Comparison of ENCODE assay signal across 7 mouse cellular contexts in the genomic region with DNA sequence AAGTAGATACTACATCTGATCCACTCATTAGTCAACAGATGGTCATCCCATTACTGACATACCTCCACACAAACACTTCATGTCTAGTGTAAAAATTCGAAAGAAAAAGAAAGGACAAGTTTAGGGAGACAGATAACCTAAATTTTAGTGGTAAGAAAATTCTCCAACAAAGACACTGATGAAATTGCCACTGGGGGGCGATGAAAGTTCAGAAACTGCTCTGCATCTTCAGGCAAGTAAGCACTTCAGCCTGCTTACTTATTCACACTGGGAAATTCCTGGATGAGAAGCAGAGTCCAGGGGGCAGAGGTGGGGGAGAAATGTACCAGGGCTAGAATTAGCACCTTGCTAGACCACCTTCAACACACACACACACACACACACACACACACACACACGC. TPM values are rescaled to one million over a fixed set of nuclear protein-coding genes. Genes with fewer than 3 reads are reported as not detected.
DNase-seq lines count a peak whose midpoint lies in the region; ATAC-seq and TF ChIP-seq lines count a peak whose summit lies in the region.

No protein-coding gene starts in this region.

- ATAC-seq in kidney, embryonic 14.5 days (ENCODE audit: low FRiP score, low TSS enrichment): no peak
- ATAC-seq in intestine, postnatal 0 days: no peak

- H3K4me1 ChIP-seq in kidney, embryonic 14.5 days (ENCODE audit: control insufficient read depth, insufficient read depth, low read length): no peaks in the 10 kb centered on the region
- no peaks in the 10 kb centered on the region for H3K4me1 ChIP-seq in ES-E14 (ENCODE audit: control insufficient read depth in 2 of 2, insufficient read depth in 2 of 2, low read length in 2 of 2, poor library complexity in 1 of 2)
- H3K4me1 ChIP-seq in intestine, postnatal 0 days (replicated peaks; ENCODE audit: control insufficient read depth, insufficient read depth, low read length): no peaks in the 10 kb centered on the region

- H3K27ac ChIP-seq in kidney, embryonic 14.5 days (ENCODE audit: low read depth, low read length): no peak overlapping the region
- H3K27ac ChIP-seq in ES-E14 (ENCODE audit: insufficient read depth, low read depth, low read length, poor library complexity, severe bottlenecking): no peak overlapping the region
- H3K27ac ChIP-seq in intestine, postnatal 0 days (ENCODE audit: low read depth, low read length): no peak overlapping the region

- 33% methylated on average over 3 of the region's 3 CpGs for WGBS in kidney, embryonic 14.5 days
- WGBS in intestine, postnatal 0 days: 26% methylated on average over 3 of the region's 3 CpGs

- in situ Hi-C loops in ES-E14 (cut with MboI; ENCODE audit: low sequenced_read_pairs in 2 of 2, unreplicated experiment in 2 of 2): no loop called here

- no peak overlapping the region for H3K9ac ChIP-seq in kidney, embryonic 14.5 days (ENCODE audit: low read depth, low read length)
- H3K9ac ChIP-seq in ES-E14 (ENCODE audit: insufficient read depth, low read depth, low read length, poor library complexity, severe bottlenecking): no peak overlapping the region
- H3K9ac ChIP-seq in intestine, postnatal 0 days (ENCODE audit: low read depth, low read length): no peak overlapping the region

- no peaks in the 10 kb centered on the region; the same call in 1 of the 2 replicates for H3K27me3 ChIP-seq in kidney, embryonic 14.5 days (ENCODE audit: control insufficient read depth, insufficient read depth, low read length)
- H3K27me3 ChIP-seq in intestine, postnatal 0 days (replicated peaks; ENCODE audit: control insufficient read depth, insufficient read depth, low read length): 0 out of 2 replicates have a peak, but pooled peaks cover 2% of the 10 kb centered on the region

- H3K36me3 ChIP-seq in kidney, embryonic 14.5 days (ENCODE audit: control insufficient read depth, insufficient read depth, low read length): no peaks in the 10 kb centered on the region
- H3K36me3 ChIP-seq in ES-E14 (ENCODE audit: control insufficient read depth, insufficient read depth, low read length, poor library complexity, severe bottlenecking): no peaks in the 10 kb centered on the region
- no peaks in the 10 kb centered on the region for H3K36me3 ChIP-seq in intestine, postnatal 0 days (ENCODE audit: control insufficient read depth, insufficient read depth)

- H3K9me3 ChIP-seq in kidney, embryonic 14.5 days (ENCODE audit: control insufficient read depth, low read length): no peaks in the 10 kb centered on the region
- H3K9me3 ChIP-seq in ES-E14 (ENCODE audit: control insufficient read depth, insufficient read depth, low read depth, low read length): no peaks in the 10 kb centered on the region
- H3K9me3 ChIP-seq in intestine, postnatal 0 days (ENCODE audit: control insufficient read depth): no peaks in the 10 kb centered on the region

- peak; percentile 20 for DNase-seq in kidney, adult 11 months
- no peak for DNase-seq in ES-E14 (ENCODE audit: low read depth, low spot score)
- DNase-seq in adrenal gland, adult 2 months: peak; percentile 31
- DNase-seq in lung, adult 18-20 months: peak; percentile 6 to 17
- DNase-seq in thymus, postnatal 4 days: peak; percentile 46

- H3K4me2 ChIP-seq in kidney, embryonic 14.5 days (replicated peaks; ENCODE audit: low read depth, low read length): no peak overlapping the region
- no peak overlapping the region for H3K4me2 ChIP-seq in intestine, postnatal 0 days (replicated peaks; ENCODE audit: low read depth)

- no peak overlapping the region for H3K4me3 ChIP-seq in kidney, embryonic 14.5 days (ENCODE audit: low read length)
- no peak overlapping the region for H3K4me3 ChIP-seq in ES-E14 (ENCODE audit: insufficient read depth in 1 of 2, low read depth in 1 of 2, low read length in 2 of 2, poor library complexity in 1 of 2, severe bottlenecking in 1 of 2)
- H3K4me3 ChIP-seq in intestine, postnatal 0 days (ENCODE audit: low read depth, low read length): no peak overlapping the region

- TF ChIP-seq CTCF in intestine, postnatal 0 days (IDR thresholded peaks at IDR 0.05; ENCODE audit: low read depth): peak; percentile 66

TF ChIP-seq in ES-E14, 5 proteins besides CTCF, POLR2A, EP300 and RAD21:
- TF ChIP-seq CHD2 (IDR thresholded peaks at IDR 0.05; ENCODE audit: low read depth, low read length) (no peak), ZC3H11A (IDR thresholded peaks at IDR 0.05; ENCODE audit: borderline replicate concordance, low read depth, low read length) (peak; percentile 23; the same call in 1 of the 2 replicates)

RNA-seq across cellular contexts. Expression of gene Hccs, which starts 12.1 kb away (rescaled TPM):
- polyA plus RNA-seq in kidney, embryonic 14.5 days (2014; fragmentation: Nextera tagmentation; extraction: Ambion mirVana): 30.6 and 37.7 TPM in 2 replicates
- total RNA-seq in ES-E14 (2012; rRNA removed): 14.3 and 20.1 TPM in 2 replicates
- total RNA-seq in adrenal gland, adult 2 months (2021): 10 to 100 TPM; 24.6 to 27.1 TPM
- 7.0 and 9.0 TPM in 2 replicates for polyA plus RNA-seq in adrenal gland, adult 2 months (2012; rRNA removed)
- polyA plus RNA-seq in intestine, postnatal 0 days (2015; fragmentation: Nextera tagmentation; extraction: Ambion mirVana): 37.0 and 39.9 TPM in 2 replicates
